Mouse (Mus musculus) midbrain, embryonic 10.5 days (tissue): ENCODE data around the gene Vav2. TPM values are rescaled to one million over a fixed set of nuclear protein-coding genes. Genes with fewer than 3 reads are reported as not detected.

Experiments
- DNase-seq: peaks from one replicate; pipeline ENCODE4 v3.0.0-alpha.2; 2017; ENCODE audit warnings: low spot score
- H3K27ac ChIP-seq: fragments of 300-500 bp; sonication (generic); replicated peaks from 2 replicates; pipeline ENCODE4 v1.5.1; 2016; ENCODE audit warnings: mild to moderate bottlenecking
- H3K27me3 ChIP-seq: fragments of 300-500 bp; sonication (generic); 2 replicates; pipeline ENCODE4 v1.6.1; 2016; ENCODE audit warnings: low read depth, mild to moderate bottlenecking; ENCODE audit not compliant: poor library complexity, severe bottlenecking
- H3K36me3 ChIP-seq: fragments of 300-500 bp; sonication (generic); 2 replicates; pipeline ENCODE4 v1.6.1; 2016; ENCODE audit warnings: mild to moderate bottlenecking, moderate library complexity
- H3K4me1 ChIP-seq: fragments of 300-500 bp; sonication (generic); 2 replicates; pipeline ENCODE4 v1.6.1; 2016
- H3K4me3 ChIP-seq: fragments of 300-500 bp; sonication (generic); 2 replicates; pipeline ENCODE4 v1.5.1; 2016; ENCODE audit warnings: mild to moderate bottlenecking, moderate library complexity
- H3K9me3 ChIP-seq: fragments of 300-500 bp; sonication (generic); replicated peaks from 2 replicates; pipeline ENCODE4 v1.6.1; 2016; ENCODE audit warnings: mild to moderate bottlenecking
- WGBS: fragments of 180-500 bp; shearing (Covaris S2); methylation state at CpG from one replicate; pipeline ENCODE4 v1.1.7; 2016; 5-methylcytosine and 5-hydroxymethylcytosine counted together
- polyA plus RNA-seq: library from polyadenylated mRNA; unstranded; fragments of >200 nt; fragmentation: Nextera tagmentation; extraction: Ambion mirVana; gene quantifications from 2 replicates; pipeline ENCODE4 v1.2.1, GENCODE M21; 2016

Vav2 gene
- polyA plus RNA-seq, 1 experiment from 2014 or later, result 11.4 TPM

DNA sequence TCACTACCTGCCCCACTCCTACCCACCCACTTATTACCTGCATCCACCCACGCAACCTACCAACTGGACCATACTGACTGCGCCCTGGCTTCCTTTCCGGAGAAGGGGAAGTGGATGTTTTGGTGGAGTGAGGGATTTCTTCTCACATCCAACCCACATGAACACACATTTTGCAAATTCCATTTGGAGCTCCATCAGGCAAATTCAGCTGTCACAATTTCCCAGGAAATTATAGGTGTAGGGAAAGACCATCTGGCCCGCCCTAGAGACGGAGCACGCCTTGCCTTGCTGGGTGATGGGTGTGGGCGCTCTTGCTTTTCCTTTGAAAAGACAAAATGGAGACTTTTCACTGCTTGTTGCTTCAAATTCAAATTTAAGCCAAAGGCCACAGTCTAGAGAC lies 3.8 kb upstream of the Vav2 start:
- WGBS, result 95% methylated on average over 7 of the region's 7 CpGs
- DNase-seq, result no peak
- no peaks in the 10 kb centered on the region for H3K27me3 ChIP-seq
- peaks cover 30% of the 10 kb centered on the region for H3K4me1 ChIP-seq
- no peak overlapping the region for H3K4me3 ChIP-seq
- no peaks in the 10 kb centered on the region for H3K9me3 ChIP-seq
- H3K36me3 ChIP-seq, result no peaks in the 10 kb centered on the region
- H3K27ac ChIP-seq, result no peak overlapping the region

DNA sequence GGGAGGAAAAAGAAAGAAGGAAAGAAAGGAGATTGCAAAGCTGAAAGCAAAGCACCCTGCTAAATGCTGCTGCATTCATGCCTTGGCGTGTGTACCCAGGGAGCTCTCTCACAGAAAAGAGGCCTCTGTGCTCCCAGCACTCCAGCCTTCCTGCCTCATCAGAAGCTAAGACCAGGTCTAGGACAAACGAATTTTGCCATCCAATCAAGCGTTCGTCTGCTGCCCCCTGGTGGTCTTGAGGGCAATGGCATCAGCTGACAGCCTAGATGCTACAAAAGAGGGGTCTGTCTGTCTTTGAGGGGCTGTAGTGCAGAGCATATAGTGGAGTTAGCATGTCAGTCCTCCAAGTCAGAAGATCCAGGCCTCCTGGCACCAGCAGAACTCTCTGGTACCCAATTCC lies 1.2 kb upstream of the Vav2 start:
- peaks cover 48% of the 10 kb centered on the region for H3K4me1 ChIP-seq
- 0% methylated on average over 4 of the region's 4 CpGs for WGBS
- DNase-seq, result peak; percentile 87
- no peaks in the 10 kb centered on the region for H3K27me3 ChIP-seq
- peaks cover 2% of the 10 kb centered on the region; the same call in 1 of the 2 replicates for H3K36me3 ChIP-seq
- H3K4me3 ChIP-seq, result 0 out of 2 replicates have a peak overlapping the region, but pooled peaks have one; percentile 11
- no peaks in the 10 kb centered on the region for H3K9me3 ChIP-seq
- no peak overlapping the region for H3K27ac ChIP-seq

DNA sequence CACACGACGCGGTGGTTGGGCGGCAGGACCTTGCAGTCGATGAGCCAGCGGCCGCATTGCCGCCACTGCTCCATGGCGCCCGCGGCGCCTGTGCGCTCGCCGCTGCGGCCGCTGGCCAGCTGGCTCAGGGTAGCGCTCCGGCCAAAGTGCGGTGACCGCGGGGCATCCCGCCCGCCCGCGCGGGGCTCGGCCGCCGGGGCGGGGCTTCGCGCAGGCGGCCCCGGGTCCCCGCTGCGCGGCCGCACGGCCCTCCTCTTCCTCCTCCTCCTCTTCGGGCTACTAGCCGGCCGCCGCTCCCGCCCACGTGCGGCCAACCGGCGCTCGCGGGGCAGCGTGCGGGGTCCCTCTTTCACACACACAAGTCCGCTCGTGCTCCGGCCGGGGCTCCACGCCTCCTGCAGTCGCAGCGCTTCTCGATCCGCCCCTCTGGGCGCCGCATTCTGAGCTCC lies 403 bp downstream of the Vav2 start:
- under 1% methylated on average over 52 of the region's 64 CpGs for WGBS
- DNase-seq, result no peak
- Histone ChIP-seq H3K27me3 (no peaks in the 10 kb centered on the region), H3K4me1 (peaks cover 65% of the 10 kb centered on the region), H3K36me3 (peaks cover 18% of the 10 kb centered on the region), H3K9me3 (no peaks in the 10 kb centered on the region), H3K27ac (peak overlapping the region; percentile 98), H3K4me3 (peak overlapping the region; percentile 94)

DNA sequence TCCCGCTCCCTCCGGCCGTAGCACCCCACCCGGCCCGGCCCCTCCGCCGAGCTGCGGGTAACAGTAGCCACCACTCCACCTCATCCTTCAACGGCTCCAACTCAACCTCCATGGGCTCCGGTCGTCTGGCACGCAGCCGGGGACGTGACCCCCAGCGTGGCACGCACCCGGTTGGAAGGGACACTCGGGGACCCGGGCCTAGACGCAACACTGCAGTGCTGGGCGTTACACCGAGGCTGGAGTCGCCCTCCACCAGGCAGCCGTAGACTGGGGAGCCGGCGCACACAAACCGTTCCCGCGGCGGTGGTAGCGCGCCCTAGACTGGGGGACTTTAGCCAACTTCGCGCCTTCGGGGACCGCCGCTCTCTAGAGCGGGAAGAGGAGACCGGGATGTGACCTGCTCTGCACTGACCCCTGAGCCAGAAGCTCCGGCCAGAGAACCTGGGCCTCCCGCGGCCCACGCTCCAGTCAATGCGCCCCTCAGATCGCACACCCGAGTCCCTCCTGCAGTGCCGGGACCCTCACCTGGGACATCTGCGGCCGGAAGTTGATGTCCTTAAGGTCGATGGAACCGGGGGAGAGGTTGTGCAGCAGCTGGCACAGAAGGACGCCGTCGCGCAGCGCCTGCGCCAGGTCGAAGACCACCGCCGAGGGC lies 955 bp downstream of the Vav2 start:
- H3K4me3 ChIP-seq, result peak overlapping the region; percentile 94
- peak; percentile 58 for DNase-seq
- H3K27me3 ChIP-seq, result no peaks in the 10 kb centered on the region
- under 1% methylated on average over 60 of the region's 60 CpGs for WGBS
- H3K4me1 ChIP-seq, result peaks cover 70% of the 10 kb centered on the region
- H3K27ac ChIP-seq, result peak overlapping the region; percentile 98
- H3K36me3 ChIP-seq, result peaks cover 22% of the 10 kb centered on the region
- no peaks in the 10 kb centered on the region for H3K9me3 ChIP-seq

DNA sequence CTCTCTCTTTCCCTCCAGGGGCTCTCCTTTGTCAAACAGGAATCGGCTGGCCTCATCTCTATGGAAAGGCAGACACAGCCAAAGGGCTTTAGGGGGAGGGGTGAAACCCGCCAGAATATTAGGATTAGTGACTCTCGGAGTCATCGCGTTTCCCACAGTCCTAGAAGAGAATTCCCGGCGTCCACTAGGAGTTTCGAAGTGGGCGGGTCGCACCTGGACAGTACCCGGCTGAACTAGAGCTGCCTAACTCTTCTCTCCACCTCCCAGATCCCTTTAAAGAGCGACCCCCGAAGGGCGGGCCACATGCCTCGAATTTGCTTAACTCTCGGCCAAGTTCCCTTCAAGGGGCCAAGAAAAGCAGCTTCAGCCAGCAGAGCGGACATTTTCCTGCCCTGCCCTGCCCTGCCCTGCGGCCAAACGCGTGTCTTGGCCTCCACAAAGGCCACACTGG lies 1.6 kb downstream of the Vav2 start:
- Histone ChIP-seq H3K4me1 (peaks cover 72% of the 10 kb centered on the region), H3K36me3 (peaks cover 28% of the 10 kb centered on the region), H3K27me3 (no peaks in the 10 kb centered on the region), H3K9me3 (no peaks in the 10 kb centered on the region), H3K4me3 (peak overlapping the region; percentile 94), H3K27ac (peak overlapping the region; percentile 98)
- DNase-seq, result peak; percentile 81
- 0% methylated on average over 20 of the region's 20 CpGs for WGBS

DNA sequence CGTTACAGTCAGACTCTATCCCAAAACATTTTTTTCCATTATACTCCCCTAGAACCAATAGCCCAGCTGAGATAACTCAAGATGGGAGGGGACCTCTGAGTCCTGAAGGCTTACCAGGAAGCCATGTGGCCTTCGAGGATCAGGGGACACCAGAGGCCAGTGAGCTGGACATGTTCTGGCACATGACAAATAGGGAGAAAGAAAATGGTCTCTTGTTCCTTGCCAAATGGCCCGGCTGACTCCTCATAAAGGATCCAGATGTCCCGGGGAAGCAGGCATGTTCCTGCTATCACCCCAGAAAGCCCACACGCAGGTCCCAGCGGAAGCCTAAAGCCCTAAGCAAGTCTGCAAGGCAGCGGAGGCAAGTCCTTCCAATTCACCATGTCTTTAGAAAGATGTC lies 3.2 kb downstream of the Vav2 start:
- DNase-seq, result no peak
- peaks cover 88% of the 10 kb centered on the region for H3K4me1 ChIP-seq
- H3K27ac ChIP-seq, result peak overlapping the region; percentile 98
- H3K9me3 ChIP-seq, result no peaks in the 10 kb centered on the region
- no peaks in the 10 kb centered on the region for H3K27me3 ChIP-seq
- 90% methylated on average over 7 of the region's 7 CpGs for WGBS
- H3K4me3 ChIP-seq, result peak overlapping the region; percentile 94; the same call in 1 of the 2 replicates
- H3K36me3 ChIP-seq, result peaks cover 30% of the 10 kb centered on the region

DNA sequence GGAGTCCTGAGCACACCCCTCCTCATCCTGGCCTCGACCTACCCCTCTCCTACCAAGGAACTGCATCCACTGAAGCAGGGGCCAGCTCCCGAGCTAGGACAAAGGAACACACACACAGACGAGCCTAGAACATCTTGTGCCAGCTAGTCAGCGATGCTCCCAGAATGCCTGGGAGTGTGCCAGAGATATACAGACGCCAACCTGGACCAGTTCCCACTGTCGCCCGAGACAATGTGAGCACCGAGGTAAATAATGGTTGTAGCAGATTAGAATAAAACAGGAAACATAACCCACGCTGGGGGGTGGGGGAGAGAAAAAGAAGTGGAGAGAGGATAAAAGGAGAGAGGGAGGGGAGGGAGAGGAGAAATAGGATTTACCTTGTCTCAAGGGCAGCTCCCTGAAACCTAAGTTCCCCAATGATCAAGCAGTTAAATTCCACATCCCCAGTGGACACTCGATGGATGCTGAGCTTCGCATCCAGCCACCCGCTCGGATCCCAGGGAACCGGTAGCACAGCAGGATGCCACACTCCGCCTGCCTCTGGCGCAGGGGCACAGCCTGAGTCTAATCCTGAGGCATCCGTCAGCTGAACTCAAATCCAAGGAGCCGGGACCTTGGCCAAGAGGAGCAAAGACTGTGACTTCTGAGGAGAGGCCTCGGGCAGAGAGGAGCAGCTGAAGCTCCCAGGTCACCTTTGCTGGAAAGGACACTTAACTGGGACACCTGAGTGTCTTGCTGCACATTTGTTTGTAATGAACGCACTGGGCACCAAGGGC lies 5.4 kb downstream of the Vav2 start:
- Histone ChIP-seq H3K27ac (0 out of 2 replicates have a peak overlapping the region, but pooled peaks have one; percentile 30), H3K4me3 (no peak overlapping the region), H3K4me1 (peaks cover 93% of the 10 kb centered on the region), H3K36me3 (peaks cover 30% of the 10 kb centered on the region), H3K27me3 (no peaks in the 10 kb centered on the region), H3K9me3 (no peaks in the 10 kb centered on the region)
- DNase-seq, result no peak
- WGBS, result 77% methylated on average over 20 of the region's 20 CpGs

DNA sequence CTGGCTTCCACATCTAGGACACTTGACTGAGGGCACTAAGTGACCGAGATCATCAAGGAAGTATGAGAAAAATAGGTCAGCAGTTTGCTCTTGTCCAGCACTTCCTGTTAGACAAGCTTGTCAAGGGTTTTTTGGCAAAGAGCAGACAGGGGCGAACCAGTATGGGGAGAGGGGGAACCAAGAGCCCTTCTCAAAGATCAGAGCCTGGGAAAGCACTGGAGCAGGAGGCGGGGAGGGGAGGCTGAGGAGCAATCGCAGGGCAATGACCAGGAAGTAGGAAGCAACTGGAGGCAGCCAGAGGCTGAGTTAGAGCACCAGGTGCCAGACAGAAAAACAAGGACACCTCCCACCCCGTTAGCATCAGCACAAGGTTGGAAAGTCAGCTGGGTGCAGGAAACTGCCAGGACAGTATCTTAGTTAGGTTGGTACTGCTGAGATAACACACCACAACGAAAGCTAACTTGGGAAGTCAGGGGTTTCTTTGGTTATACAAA lies 8.2 kb downstream of the Vav2 start:
- Histone ChIP-seq H3K4me3 (no peak overlapping the region), H3K36me3 (peaks cover 30% of the 10 kb centered on the region), H3K4me1 (peaks cover 95% of the 10 kb centered on the region), H3K27ac (no peak overlapping the region), H3K9me3 (no peaks in the 10 kb centered on the region), H3K27me3 (no peaks in the 10 kb centered on the region)
- 63% methylated on average over 6 of the region's 6 CpGs for WGBS
- no peak for DNase-seq

DNA sequence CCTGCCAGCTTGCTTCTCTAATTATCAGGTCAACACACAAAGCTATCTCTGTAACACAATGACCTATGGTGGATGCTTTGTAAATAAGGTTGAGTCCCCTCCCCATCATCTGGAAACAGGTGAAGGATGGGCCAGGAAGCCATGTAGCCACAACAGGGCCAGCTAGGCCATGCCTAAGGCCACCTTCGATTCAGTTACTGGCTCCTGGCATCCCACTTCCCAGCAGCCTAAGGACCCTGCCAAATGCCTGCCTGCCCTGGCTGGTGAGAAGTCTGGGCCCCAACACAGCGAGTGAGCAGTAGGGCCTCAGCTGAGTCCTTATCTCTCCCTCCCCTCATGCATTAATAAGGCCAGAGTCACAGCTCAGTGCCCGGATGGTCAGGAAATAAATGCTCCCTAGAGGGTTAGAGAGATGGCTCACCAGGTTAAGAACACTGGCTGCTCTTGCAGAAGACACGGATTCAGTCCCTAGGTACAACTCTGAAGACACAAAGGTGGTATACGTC lies 9.1 kb downstream of the Vav2 start:
- no peak for DNase-seq
- Histone ChIP-seq H3K9me3 (no peaks in the 10 kb centered on the region), H3K4me3 (no peak overlapping the region), H3K36me3 (peaks cover 24% of the 10 kb centered on the region), H3K4me1 (peaks cover 95% of the 10 kb centered on the region), H3K27me3 (no peaks in the 10 kb centered on the region), H3K27ac (peak overlapping the region; percentile 7; the same call in 1 of the 2 replicates)
- 72% methylated on average over 5 of the region's 5 CpGs for WGBS

DNA sequence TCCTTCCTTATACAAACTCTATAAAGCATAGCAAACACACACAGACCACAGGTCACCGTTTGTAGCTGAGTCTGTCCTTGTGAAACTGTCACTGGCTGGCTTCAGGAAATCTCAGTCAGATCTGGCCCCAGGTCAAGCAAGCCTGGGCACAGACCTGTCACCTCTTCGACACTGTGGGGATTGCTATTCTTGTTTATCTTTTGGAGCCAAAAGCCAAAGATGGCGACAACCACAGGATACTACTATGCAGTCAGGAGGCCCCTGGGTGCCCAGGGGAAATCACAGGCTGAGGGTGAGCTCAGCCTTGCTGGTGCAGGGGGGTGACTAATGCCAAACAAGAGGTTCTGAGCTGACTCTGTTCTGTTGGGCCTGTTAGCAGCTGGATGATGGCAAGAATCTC lies 10.4 kb downstream of the Vav2 start:
- 61% methylated on average over 3 of the region's 3 CpGs for WGBS
- peaks cover 95% of the 10 kb centered on the region for H3K4me1 ChIP-seq
- no peaks in the 10 kb centered on the region for H3K9me3 ChIP-seq
- H3K27ac ChIP-seq, result peak overlapping the region; percentile 87; the same call in 1 of the 2 replicates
- peaks cover 12% of the 10 kb centered on the region for H3K36me3 ChIP-seq
- DNase-seq, result no peak
- no peak overlapping the region for H3K4me3 ChIP-seq
- no peaks in the 10 kb centered on the region for H3K27me3 ChIP-seq

DNA sequence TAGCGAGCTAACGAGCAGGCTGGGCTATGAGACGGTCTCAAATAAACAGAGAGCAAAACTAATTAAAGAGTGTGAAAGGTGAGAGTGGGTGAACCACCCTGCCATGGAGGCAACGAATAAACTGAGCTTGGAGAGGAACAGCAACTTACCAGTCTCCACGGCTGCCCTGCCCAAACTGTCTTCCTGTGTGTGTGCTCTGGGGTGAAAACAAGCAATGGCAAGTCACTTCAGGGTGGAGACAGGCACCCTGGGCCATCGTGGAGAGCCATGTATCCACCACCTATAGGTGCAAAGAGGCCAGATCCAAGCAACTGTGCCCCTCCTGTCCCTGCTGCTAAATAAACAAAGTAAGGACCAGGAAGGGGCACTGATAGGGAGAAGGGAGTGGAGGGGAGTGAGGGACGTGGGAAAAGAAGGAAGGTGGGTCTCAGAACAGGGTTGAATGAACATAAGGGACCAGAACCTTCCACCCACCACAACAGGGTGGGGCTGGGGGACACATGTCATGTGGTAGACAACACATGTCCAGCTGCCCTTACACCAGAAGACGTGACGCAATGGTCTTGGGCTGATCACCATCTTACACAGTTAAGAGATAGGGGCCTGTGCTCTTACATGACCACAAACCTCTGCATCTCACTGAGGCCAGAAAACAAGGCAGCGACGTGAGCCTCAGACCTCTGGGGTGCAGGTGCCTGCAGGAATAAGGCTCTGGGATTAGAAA lies 11.6 kb downstream of the Vav2 start:
- Histone ChIP-seq H3K27me3 (no peaks in the 10 kb centered on the region), H3K4me3 (no peak overlapping the region), H3K9me3 (no peaks in the 10 kb centered on the region), H3K27ac (peak overlapping the region; percentile 87), H3K4me1 (peaks cover 99% of the 10 kb centered on the region), H3K36me3 (peaks cover 2% of the 10 kb centered on the region; the same call in 1 of the 2 replicates)
- WGBS, result 79% methylated on average over 11 of the region's 11 CpGs
- DNase-seq, result no peak

DNA sequence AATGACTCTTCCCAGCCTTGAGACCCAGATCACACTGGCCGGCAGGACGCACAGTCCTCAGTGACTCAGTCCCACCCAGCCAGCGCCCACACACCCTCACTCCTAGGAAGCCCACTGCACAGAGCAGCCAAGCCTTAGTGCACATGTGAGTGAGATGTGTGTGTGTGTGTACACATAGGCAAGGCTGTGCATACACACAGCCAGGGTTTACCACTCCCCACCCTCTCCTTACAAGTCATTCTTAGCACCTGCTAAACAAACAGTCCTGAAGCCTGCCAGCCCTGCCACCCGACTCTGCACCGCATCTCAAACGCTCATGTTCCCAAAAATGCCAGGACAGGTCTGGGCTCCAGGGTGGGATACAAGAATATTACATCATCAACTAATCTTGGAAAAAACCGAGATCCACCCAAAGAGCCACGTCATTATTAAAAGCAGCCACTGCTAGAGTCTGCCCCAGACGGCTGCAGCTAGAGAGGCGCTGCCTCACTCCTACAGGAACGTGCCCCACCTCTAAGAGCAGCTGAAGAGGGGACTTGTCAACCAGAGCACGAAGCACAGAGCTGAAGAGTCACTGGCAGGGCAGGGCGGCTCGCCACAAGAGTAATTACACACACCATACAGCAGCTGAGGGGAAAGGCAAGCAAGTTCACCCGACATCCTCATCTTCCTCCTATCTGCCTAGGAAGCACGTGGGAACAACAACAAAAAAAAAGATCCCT lies 12.7 kb downstream of the Vav2 start:
- peak; percentile 47 for DNase-seq
- Histone ChIP-seq H3K4me3 (peak overlapping the region; percentile 42), H3K4me1 (peaks cover 95% of the 10 kb centered on the region), H3K9me3 (no peaks in the 10 kb centered on the region), H3K36me3 (no peaks in the 10 kb centered on the region), H3K27ac (peak overlapping the region; percentile 87), H3K27me3 (no peaks in the 10 kb centered on the region)
- 29% methylated on average over 16 of the region's 16 CpGs for WGBS
